Mouse (Mus musculus) hindbrain, embryonic 16.5 days (tissue): ENCODE results near the gene Shld2. TPM values are rescaled to one million over a fixed set of nuclear protein-coding genes. Genes with fewer than 3 reads are reported as not detected.

Experiments
- ATAC-seq: fragments of 200-750 bp; cut with Nextera tagmentation; 2 replicates; pipeline ENCODE4 v1.8.0; 2017; ENCODE audit warnings: moderate TSS enrichment, moderate library complexity
- H3K27ac ChIP-seq: fragments of 300-500 bp; sonication (generic); 2 replicates; pipeline ENCODE4 v1.5.1; 2014; ENCODE audit warnings: low read depth, mild to moderate bottlenecking, control low read depth, low read length, moderate library complexity
- H3K27me3 ChIP-seq: fragments of 300-500 bp; sonication (generic); replicated peaks from 2 replicates; pipeline ENCODE4 v1.6.1; 2014; ENCODE audit warnings: low read length; ENCODE audit not compliant: control insufficient read depth, insufficient read depth
- H3K36me3 ChIP-seq: fragments of 300-500 bp; sonication (generic); 2 replicates; pipeline ENCODE4 v1.6.1; 2014; ENCODE audit warnings: mild to moderate bottlenecking, low read length, moderate library complexity, mixed read lengths; ENCODE audit not compliant: control insufficient read depth, insufficient read depth
- H3K4me1 ChIP-seq: fragments of 300-500 bp; sonication (generic); 2 replicates; pipeline ENCODE4 v1.6.1; 2014; ENCODE audit warnings: low read depth, low read length; ENCODE audit not compliant: control insufficient read depth, insufficient read depth
- H3K4me2 ChIP-seq: fragments of 300-500 bp; sonication (generic); 2 replicates; pipeline ENCODE4 v1.6.1; 2014; ENCODE audit warnings: mild to moderate bottlenecking, low read length, control low read depth, moderate library complexity
- H3K4me3 ChIP-seq: fragments of 300-500 bp; sonication (generic); 2 replicates; pipeline ENCODE4 v1.5.1; 2014; ENCODE audit warnings: mild to moderate bottlenecking, low read length, control low read depth, moderate library complexity
- H3K9ac ChIP-seq: fragments of 300-500 bp; sonication (generic); 2 replicates; pipeline ENCODE4 v1.6.1; 2014; ENCODE audit warnings: low read depth, mild to moderate bottlenecking, control low read depth, low read length, moderate library complexity
- H3K9me3 ChIP-seq: fragments of 300-500 bp; sonication (generic); 2 replicates; pipeline ENCODE4 v1.6.1; 2014; ENCODE audit warnings: mild to moderate bottlenecking, low read length, moderate library complexity; ENCODE audit not compliant: control insufficient read depth
- WGBS: fragments of 180-500 bp; shearing (Covaris S2); extraction: QIAGEN DNeasy Blood & Tissue Kit; methylation state at CpG from one replicate; pipeline ENCODE4 v1.1.7; 2014; 5-methylcytosine and 5-hydroxymethylcytosine counted together
- polyA plus RNA-seq: library from polyadenylated mRNA; unstranded; fragments of >200 nt; fragmentation: Nextera tagmentation; extraction: Ambion mirVana; gene quantifications from 2 replicates; pipeline ENCODE4 v1.2.1, GENCODE M21; 2015

Gene Shld2
- polyA plus RNA-seq, 1 experiment from 2014 or later = 5.8 TPM

- H3K27ac ChIP-seq = no peak overlapping the region
- 78% methylated on average over 5 of the region's 5 CpGs for WGBS
- no peaks in the 10 kb centered on the region for H3K36me3 ChIP-seq
- peaks cover 12% of the 10 kb centered on the region for H3K27me3 ChIP-seq
- H3K4me3 ChIP-seq = no peak overlapping the region
- no peak overlapping the region for H3K4me2 ChIP-seq
- no peak overlapping the region for H3K9ac ChIP-seq
- H3K4me1 ChIP-seq = peaks cover 6% of the 10 kb centered on the region
- H3K9me3 ChIP-seq = no peaks in the 10 kb centered on the region
- no peak for ATAC-seq
Measured at GRCm38 (mm10) chr14:34223362-34223898, 86.9 kb downstream of the Shld2 start.

- Histone ChIP-seq H3K4me3 (no peak overlapping the region), H3K27ac (no peak overlapping the region), H3K9me3 (no peaks in the 10 kb centered on the region), H3K36me3 (no peaks in the 10 kb centered on the region), H3K4me1 (peaks cover 6% of the 10 kb centered on the region), H3K9ac (no peak overlapping the region), H3K27me3 (peaks cover 12% of the 10 kb centered on the region), H3K4me2 (no peak overlapping the region)
- WGBS = 70% methylated on average over 5 of the region's 5 CpGs
- ATAC-seq = 0 out of 2 replicates have a peak, but pooled peaks have one; percentile 54
Measured at GRCm38 (mm10) chr14:34221416-34222077, 88.7 kb downstream of the Shld2 start.

GRCm38 (mm10) chr14:34220426-34220825, 89.9 kb downstream of the Shld2 start:
- peaks cover 12% of the 10 kb centered on the region for H3K27me3 ChIP-seq
- H3K36me3 ChIP-seq = no peaks in the 10 kb centered on the region
- ATAC-seq = no peak
- H3K27ac ChIP-seq = no peak overlapping the region
- H3K4me1 ChIP-seq = peaks cover 6% of the 10 kb centered on the region
- 76% methylated on average over 5 of the region's 5 CpGs for WGBS
- no peak overlapping the region for H3K4me3 ChIP-seq
- no peaks in the 10 kb centered on the region for H3K9me3 ChIP-seq
- H3K9ac ChIP-seq = no peak overlapping the region
- H3K4me2 ChIP-seq = no peak overlapping the region

- peak overlapping the region; percentile 54 for H3K4me2 ChIP-seq
- WGBS = 4% methylated on average over 26 of the region's 29 CpGs
- H3K4me3 ChIP-seq = peak overlapping the region; percentile 29
- no peak for ATAC-seq
- peaks cover 12% of the 10 kb centered on the region for H3K27me3 ChIP-seq
- no peak overlapping the region for H3K27ac ChIP-seq
- peaks cover 6% of the 10 kb centered on the region for H3K4me1 ChIP-seq
- no peaks in the 10 kb centered on the region for H3K36me3 ChIP-seq
- no peaks in the 10 kb centered on the region for H3K9me3 ChIP-seq
- H3K9ac ChIP-seq = peak overlapping the region; percentile 44; the same call in 1 of the 2 replicates
Measured at GRCm38 (mm10) chr14:34219786-34220198, 90.5 kb downstream of the Shld2 start.

- H3K4me3 ChIP-seq = peak within 1 kb of the TSS; percentile 29
Measured at GRCm38 (mm10) chr14:34219295-34219694, 91.0 kb downstream of the Shld2 start, which contains the start of gene Syt15. TSS of gene Syt15 (plus strand) at chr14:34219595.

GRCm38 (mm10) chr14:34215451-34216127, 94.7 kb downstream of the Shld2 start:
- peaks cover 6% of the 10 kb centered on the region for H3K4me1 ChIP-seq
- WGBS = 61% methylated on average over 6 of the region's 6 CpGs
- peak; percentile 67; the same call in 1 of the 2 replicates for ATAC-seq

More at GRCm38 (mm10) chr14:34219295-34219694, 91.0 kb downstream of the Shld2 start, which contains the start of gene Syt15:
- Histone ChIP-seq H3K9ac (peak within 1 kb of the TSS; percentile 44; the same call in 1 of the 2 replicates), H3K27ac (no peak within 1 kb of the TSS), H3K9me3 (no peaks in the 10 kb centered on the region), H3K36me3 (no peaks in the 10 kb centered on the region), H3K4me2 (peak within 1 kb of the TSS; percentile 54), H3K4me1 (peaks cover 6% of the 10 kb centered on the region), H3K27me3 (peaks cover 12% of the 10 kb centered on the region)
- 76% methylated on average over 6 of the region's 6 CpGs for WGBS
- no peak for ATAC-seq

GRCm38 (mm10) chr14:34209942-34210341, 100.4 kb downstream of the Shld2 start:
- ATAC-seq = no peak
- no peak overlapping the region for H3K9ac ChIP-seq
- H3K27ac ChIP-seq = no peak overlapping the region
- no peak overlapping the region for H3K4me2 ChIP-seq
- no peaks in the 10 kb centered on the region for H3K36me3 ChIP-seq
- H3K27me3 ChIP-seq = no peaks in the 10 kb centered on the region
- no peaks in the 10 kb centered on the region for H3K9me3 ChIP-seq
- WGBS = 95% methylated on average over 4 of the region's 4 CpGs
- H3K4me1 ChIP-seq = no peaks in the 10 kb centered on the region
- no peak overlapping the region for H3K4me3 ChIP-seq

More at GRCm38 (mm10) chr14:34215451-34216127, 94.7 kb downstream of the Shld2 start:
- H3K9ac ChIP-seq = no peak overlapping the region
- H3K4me3 ChIP-seq = no peak overlapping the region
- H3K4me2 ChIP-seq = no peak overlapping the region
- H3K36me3 ChIP-seq = no peaks in the 10 kb centered on the region
- H3K9me3 ChIP-seq = no peaks in the 10 kb centered on the region
- H3K27ac ChIP-seq = no peak overlapping the region
- peaks cover 9% of the 10 kb centered on the region for H3K27me3 ChIP-seq

GRCm38 (mm10) chr14:34209080-34209479, 101.2 kb downstream of the Shld2 start:
- H3K9me3 ChIP-seq = no peaks in the 10 kb centered on the region
- 49% methylated on average over 4 of the region's 4 CpGs for WGBS

GRCm38 (mm10) chr14:34208651-34209050, 101.6 kb downstream of the Shld2 start:
- H3K36me3 ChIP-seq = no peaks in the 10 kb centered on the region
- no peaks in the 10 kb centered on the region for H3K27me3 ChIP-seq

More at GRCm38 (mm10) chr14:34209080-34209479, 101.2 kb downstream of the Shld2 start:
- Histone ChIP-seq H3K4me3 (no peak overlapping the region), H3K9ac (no peak overlapping the region), H3K4me2 (no peak overlapping the region), H3K4me1 (no peaks in the 10 kb centered on the region), H3K36me3 (no peaks in the 10 kb centered on the region), H3K27ac (no peak overlapping the region), H3K27me3 (no peaks in the 10 kb centered on the region)
- ATAC-seq = no peak

More at GRCm38 (mm10) chr14:34208651-34209050, 101.6 kb downstream of the Shld2 start:
- ATAC-seq = no peak
- Histone ChIP-seq H3K4me2 (no peak overlapping the region), H3K9ac (no peak overlapping the region), H3K4me3 (no peak overlapping the region), H3K4me1 (no peaks in the 10 kb centered on the region), H3K9me3 (no peaks in the 10 kb centered on the region), H3K27ac (no peak overlapping the region)
- WGBS = 48% methylated on average over 2 of the region's 2 CpGs
